Mouse (Mus musculus) left cerebral cortex, postnatal 25 days (tissue): ENCODE measurements at regions not wholly inside any gene's neighbourhood (a gene's known extent, or its start where the extent isn't known, plus 50 kb on each side); places are given as distances from the start of the nearest gene placed in this dataset.

Experiments used
- DNase-seq, 2 experiments: peaks; one replicate each; pipeline ENCODE4 v3.0.0; 2022; ENCODE audit warnings: low spot score in 2 of 2, mixed read lengths in 1 of 2
- intact Hi-C: fragments of 180-260 bp; cut with DNase I; formaldehyde crosslinking; loops from one replicate; pipeline ENCODE4 v1.15.1; 2025

DNA sequence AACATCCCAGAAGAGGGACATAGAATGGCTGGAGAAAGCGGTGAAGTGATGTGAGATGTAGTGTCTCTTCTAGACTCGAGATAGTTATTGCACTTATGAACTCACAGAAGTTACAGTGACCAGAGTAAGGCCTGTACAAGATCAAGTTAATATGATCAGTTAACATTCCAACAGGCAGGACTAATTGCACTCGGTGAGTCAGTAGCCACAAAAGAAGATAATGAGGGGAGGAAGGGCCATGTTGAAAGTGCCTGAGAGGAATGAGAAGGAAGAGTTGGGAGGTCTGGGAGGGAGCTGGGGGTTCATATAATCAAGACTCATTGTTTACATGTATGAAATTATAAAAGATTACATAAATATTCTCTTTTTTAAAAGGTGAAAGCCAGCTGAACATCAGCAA lies 602.3 kb downstream of the Insc start:
- intact Hi-C loops, result no loop called here
- DNase-seq, result no peak

DNA sequence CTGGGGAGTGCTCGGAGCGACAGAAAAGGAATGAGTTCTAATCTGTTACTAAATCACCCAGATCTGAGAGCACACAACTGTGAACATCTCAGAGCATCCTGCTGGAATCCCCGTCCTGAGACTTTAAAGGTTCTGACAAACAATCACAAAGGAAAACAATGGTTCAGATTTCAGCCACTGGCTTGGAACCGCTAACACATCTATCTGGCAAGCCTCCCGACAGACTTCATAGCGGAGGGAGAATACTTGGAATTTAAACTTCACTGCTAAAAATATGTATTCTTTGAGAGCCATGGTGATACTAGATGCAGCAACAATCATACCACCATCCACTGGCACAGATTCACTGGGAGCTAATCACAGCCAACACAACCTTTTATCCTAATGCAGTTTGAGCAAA lies 615.2 kb downstream of the Insc start:
- no peak for DNase-seq
- intact Hi-C loops, result no loop called here

DNA sequence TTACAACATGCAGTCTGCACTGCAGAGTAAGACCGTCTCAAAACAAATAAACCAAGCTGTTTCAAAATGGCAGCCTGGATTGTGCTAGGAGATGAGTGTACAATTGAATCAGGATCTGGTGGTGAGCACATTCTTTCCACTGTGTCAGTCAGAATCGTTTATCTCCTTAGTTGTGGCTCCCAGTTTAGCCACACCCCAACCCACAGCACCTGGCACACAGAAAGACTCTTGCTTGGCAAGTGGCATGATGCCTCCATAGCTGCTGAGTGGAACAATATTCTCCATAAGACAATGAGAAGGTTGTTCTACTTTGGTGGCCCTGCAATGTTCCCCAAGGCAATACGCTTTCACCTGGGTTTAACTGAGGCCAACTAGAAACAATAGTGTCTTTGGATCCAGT lies 616.6 kb downstream of the Insc start:
- intact Hi-C loops, result no loop called here
- DNase-seq, result no peak

DNA sequence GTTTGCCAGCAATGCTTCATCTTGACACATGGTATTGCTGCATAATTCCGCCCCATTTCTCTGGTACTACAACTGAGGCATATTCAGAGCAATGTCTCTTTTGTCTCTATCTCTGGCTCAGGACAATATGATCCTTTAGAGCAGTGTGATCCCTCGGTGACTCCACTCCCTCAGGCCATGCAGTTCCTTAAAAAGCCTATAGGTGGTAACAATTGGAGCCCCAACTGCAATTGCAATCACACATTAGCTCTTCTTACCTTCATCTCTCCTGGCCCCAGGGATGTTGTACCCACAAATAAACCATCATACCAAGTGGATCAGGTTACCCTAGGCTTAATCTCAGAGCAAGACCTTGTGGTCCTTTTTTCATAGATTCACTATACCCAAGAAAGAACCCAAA lies 618.6 kb downstream of the Insc start:
- intact Hi-C loops, result no loop called here
- no peak for DNase-seq

DNA sequence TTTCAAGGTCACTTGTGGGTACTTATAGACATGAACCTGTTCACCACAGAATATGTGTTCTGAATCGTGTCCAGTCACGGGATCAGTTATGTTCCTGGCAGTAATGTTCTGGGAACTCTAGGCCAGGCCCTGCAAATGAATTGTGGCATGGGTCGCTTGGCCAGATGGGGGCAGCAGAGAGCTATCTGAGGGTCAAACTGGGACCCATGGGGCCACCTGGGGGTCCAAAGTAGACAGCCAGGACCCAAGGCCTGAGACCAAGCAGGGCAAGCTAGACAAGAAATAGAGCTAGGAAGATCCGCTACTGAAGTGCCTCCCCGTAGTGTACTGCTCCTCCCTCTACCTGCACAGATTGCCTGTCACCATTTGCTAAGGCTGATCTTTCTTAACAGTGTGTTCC lies 623.4 kb downstream of the Insc start:
- DNase-seq, result peak; percentile 25 to 43
- intact Hi-C loops, result loop anchor here (2.0 to 5.0 kb wide), 2 partner anchors 150 to 665 kb away; no protein-coding TSS in a partner anchor

DNA sequence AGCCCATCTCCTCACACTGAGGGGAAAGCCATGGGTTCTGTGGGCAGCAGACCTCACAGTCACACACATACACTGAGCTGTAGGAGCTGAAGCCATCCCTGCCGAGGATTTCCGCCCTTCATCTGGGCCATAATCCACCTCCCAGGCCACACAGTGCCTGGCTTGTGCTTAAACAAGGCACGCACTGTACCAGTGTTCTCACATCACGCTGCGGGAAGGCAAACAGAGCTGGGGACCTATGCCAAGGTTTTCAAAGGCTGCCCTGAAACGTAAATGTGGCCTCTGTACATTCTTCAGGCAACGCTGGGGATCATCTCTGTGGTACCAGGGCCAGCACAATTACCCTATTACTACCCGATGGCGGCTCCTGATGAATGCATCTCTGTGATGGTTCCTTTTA lies 627.6 kb downstream of the Insc start:
- DNase-seq, result peak in 1 of 2 experiments; percentile 13

DNA sequence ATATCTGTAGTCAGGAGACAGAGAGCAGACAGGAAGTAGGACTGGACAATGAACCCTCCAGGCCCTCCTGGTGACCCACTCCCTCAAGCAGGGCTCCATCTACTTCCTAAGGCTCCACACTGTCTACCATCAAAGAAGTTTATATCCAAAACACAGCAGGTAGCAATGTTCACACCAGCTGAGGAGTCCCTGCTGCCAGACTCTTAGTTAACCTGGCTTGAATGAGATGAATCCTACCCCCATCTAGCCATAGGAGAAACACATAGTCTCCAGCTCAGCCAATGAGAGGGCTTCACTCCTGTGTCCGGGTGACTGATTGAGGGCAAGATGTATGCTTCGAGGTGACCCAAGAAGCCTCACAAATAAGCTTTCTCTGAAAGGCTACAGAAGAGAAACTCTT lies 629.4 kb downstream of the Insc start:
- intact Hi-C loops, result no loop called here
- DNase-seq, result no peak

More for the DNA sequence above, 627.6 kb downstream of the Insc start:
- intact Hi-C loops, result no loop called here

DNA sequence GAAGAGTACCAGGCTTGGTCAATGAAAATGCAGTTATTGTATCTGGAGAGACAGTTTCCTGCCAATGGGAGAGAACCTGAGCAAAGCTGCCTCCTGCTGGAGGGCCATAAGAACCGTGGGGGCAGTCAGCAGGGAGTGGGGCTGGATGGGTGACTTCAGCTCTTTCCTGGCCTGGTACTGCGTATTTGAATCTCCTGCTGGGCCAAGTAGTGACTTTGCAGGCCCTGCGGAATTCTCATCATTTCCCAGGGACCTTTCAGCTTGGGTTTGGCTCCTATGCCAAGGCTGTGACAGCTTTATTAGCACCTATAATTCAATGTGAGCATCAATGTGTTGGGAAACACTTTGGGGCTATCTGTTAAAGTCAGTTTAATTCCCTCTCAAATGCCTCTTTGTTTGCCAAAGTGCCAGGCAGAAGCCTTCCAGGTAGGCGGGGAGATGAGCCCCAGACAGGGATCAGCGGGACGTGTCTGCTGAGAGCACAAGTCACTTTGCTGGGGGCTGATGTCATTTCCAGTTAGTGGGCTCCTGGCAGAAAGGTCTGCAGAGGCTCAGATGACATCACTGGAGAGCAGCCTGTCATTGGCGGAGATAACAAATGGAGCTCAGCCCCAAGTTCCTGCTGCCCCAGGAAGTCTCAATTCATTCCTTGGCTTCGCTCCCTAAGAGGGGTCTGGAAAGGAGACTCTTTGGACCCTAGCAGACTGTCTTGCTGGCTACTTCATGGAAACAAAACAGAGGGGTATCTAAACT lies 630.5 kb downstream of the Insc start:
- intact Hi-C loops, result no loop called here
- DNase-seq, result no peak

DNA sequence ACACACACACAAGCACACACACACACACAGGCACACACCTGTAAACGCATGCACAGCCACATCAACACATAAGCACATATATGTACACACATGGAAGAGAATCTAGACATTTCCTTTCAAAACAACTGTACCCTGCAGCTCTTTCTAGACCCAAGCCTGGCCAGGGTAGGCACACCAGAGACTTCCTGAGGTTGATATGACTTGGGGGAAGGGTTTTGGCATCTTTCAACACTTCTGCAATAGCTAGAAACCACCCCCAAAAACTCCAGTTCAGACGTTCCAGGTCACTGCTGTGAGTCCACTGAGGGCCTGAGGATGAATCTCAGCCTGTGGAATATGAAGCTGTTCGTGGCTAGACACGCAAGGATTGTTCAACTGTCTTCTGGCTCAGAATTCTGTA lies 632.6 kb downstream of the Insc start:
- intact Hi-C loops, result no loop called here
- DNase-seq, result no peak

DNA sequence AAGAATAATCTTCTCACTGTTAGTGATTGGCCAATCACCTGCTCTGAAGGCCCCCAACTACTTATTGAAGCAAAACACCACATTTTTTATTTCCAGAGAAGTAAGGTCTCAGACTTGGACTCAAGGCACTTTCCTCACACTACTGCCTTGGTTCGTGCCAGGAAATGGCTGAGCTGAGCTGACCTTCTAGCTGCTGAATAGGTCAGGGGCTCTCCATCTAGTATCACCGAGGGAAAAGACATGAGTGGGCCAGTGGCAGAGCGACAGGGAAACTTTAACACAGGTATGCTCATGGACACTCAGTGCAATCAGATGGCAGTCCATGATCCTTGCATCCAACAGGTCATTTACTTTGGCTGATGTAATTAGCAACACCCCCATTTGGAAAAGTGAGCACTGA lies 635.3 kb downstream of the Insc start:
- intact Hi-C loops, result no loop called here

DNA sequence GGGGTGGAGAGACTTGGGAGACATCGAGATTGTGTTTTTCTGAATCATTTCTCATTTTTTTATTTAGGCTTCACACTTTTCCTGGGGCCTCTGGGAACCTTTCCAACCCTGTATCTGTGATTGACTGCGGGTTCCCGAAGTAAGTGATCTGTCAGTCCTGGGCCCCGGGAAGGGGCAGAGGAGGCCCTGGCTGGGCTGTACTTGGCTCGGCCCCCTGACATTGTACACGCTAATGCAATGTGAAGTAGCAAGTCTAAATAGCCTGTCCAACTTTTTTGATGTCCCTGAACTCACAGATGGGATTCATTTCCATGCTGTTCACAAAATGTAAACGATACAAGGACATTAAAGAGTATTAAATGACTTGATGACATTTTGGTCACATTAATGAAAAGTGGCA lies 636.1 kb downstream of the Insc start:
- no peak for DNase-seq

More for the DNA sequence above, 635.3 kb downstream of the Insc start:
- DNase-seq, result no peak

DNA sequence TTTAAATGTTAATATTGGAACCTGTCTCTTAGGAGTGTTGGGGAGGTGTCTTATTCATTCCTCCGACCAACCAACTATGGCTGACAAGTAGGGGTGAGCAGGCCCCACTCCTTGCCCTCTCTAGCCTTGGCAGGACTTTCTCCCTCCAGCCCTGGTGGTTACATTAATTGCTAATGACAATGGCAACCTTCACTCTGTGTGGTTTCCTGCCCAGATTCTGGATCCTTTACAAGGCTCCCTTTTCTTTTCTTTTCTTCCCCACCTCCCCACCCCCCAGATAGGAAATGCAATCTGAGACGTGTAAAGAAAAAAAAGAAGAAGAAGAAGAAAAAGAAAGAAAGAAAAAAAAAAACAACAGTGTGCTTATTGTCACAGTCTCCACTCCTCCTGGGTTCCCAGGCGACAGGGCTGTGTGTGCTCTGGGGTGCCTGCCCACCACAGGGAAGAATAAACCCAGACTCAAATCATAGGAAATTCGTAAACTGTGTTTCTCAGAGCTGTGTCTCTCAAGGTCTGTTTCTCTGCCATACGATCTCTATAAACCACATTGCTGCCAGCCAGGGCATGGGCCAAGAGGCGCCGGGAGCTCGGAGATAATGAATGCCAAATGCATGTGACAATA lies 637.6 kb downstream of the Insc start:
- intact Hi-C loops, result no loop called here

More for the DNA sequence above, 636.1 kb downstream of the Insc start:
- intact Hi-C loops, result no loop called here

DNA sequence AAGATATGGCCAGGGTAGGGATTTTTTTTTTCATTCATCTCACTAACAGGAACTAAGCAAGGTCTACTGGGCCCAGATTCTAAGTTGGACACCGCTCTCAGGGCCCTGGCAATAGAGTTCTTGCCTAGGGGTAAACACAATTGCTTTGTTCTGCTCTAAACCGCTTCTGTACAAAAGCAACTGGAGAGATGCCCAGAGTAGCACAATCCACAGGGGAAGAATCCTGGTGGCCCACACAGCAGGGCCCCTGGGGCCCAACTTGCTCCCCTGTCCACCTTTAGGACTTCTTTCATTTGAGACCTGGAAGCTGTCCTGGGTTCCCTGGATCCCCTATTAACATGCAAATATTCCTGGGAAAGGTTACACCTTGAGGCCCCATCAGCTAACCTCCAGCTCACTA lies 639.4 kb downstream of the Insc start:
- peak in 1 of 2 experiments; percentile 25 for DNase-seq
- intact Hi-C loops, result no loop called here

More for the DNA sequence above, 637.6 kb downstream of the Insc start:
- DNase-seq, result no peak

DNA sequence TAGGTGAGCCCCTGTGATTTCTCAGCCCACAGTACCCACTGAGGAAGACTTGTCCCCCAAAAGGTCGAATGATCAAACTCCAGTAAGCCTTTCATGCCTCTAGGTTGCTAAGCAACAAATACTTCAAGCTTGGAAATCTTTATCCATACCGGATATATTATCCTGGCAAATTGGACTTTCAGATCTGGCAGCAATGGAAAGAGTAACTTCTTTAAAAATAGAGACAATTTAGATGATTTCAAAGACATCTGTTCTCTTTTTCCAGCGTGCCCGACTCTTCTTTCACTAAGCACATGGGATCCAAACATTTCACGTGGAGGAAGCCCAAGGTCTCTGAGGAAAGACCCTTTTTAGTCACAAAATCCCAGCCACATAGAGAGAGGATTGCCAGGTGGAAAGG lies 645.4 kb downstream of the Insc start:
- peak in 1 of 2 experiments; percentile 49 for DNase-seq
- intact Hi-C loops, result no loop called here

DNA sequence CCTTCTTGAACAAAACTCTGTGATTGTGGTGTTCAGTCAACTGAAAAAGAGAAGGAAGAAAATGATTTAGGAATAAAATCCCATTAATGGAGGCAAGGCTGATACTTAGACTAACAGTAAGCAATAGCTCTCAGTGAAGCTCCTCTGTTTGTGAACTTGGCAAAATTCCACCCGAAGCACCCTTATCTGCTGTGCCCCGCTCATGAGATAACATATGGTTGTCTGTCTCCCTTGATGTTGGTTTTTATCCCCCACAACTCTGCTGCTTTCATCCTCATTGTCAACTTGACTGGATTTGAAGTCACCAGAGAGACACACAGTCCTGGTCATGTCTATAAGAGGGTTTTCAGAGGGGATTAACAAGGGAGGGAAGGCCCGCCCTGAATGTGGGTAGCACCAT lies 646.1 kb downstream of the Sox6 start:
- DNase-seq, result no peak
- intact Hi-C loops, result no loop called here

DNA sequence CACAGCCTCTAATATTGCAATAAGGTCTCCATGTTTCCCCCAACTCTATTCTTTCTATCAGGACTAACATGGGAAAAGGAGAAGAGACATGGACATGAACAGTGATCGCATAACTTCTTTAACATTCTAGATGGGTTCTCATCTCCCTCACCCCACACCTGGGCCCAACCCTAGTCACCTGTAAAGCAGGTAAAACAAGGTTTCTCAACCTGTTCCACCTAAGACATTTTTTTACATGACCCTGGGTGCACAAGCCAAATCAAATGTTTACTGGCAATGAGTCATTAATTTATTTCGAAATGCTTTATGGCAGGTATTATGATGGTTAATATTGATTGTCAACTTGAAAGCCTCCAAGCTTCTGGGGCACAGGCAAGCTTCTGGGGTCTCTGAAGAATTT lies 640.4 kb downstream of the Sox6 start:
- intact Hi-C loops, result no loop called here
- DNase-seq, result no peak

DNA sequence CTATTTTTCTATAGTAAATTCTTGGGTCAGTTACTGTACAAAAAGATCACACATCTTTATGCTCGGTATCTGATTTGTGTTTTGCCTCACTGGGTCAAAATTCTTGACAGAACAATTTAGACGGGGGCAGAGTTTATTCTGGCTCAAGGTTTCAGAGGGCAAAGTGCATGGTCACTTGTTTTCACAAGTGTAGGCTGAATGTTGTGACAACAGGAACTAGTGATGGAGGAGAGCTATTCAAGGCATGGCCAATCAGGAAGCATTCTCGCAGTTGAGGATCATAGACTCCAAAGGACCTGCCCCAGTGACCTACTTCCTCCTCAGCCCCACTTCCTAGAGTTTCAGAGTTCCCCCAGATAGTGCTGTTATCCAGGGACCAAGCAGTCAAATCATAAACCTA lies 639.1 kb downstream of the Sox6 start:
- intact Hi-C loops, result no loop called here
- DNase-seq, result no peak

DNA sequence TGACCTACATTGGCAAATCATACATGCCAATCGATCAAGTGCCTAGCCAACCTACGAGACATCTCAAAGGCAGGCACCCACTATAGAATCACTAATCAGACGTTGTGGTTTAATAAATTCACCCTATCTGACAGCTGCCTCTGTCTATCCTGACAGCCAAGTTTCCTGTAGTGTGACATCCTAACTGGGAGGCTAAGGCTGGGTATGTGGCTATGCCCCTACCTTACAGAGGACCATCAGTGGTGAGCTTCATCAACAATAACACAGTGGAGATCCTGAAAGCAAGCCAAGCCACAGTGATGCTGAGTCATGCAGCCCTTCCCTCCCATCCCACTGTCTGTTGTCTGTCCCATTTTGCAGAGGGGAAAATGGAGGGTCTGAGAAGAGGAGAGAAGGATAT lies 630.7 kb downstream of the Sox6 start:
- intact Hi-C loops, result no loop called here
- DNase-seq, result no peak

DNA sequence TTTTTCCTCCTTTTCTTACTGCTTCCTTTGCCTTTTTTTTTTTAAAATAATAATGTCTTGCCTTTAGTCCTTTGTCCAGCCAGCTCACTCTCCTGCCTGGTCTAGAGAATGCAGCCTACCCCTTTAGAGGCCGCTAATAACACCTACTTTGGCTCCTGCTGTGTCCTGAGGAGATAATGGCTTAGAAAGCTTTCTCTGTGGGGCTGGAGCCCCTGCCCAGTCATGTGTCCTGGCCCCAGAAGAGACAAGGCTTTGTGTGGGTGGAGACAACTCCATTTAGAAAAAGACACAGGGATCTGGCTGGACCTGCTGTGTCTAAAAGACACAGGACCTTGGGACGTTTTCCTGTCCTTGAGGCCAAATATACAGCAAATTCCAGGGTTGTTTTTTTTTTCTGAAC lies 629.7 kb downstream of the Sox6 start:
- no peak for DNase-seq
- intact Hi-C loops, result no loop called here

DNA sequence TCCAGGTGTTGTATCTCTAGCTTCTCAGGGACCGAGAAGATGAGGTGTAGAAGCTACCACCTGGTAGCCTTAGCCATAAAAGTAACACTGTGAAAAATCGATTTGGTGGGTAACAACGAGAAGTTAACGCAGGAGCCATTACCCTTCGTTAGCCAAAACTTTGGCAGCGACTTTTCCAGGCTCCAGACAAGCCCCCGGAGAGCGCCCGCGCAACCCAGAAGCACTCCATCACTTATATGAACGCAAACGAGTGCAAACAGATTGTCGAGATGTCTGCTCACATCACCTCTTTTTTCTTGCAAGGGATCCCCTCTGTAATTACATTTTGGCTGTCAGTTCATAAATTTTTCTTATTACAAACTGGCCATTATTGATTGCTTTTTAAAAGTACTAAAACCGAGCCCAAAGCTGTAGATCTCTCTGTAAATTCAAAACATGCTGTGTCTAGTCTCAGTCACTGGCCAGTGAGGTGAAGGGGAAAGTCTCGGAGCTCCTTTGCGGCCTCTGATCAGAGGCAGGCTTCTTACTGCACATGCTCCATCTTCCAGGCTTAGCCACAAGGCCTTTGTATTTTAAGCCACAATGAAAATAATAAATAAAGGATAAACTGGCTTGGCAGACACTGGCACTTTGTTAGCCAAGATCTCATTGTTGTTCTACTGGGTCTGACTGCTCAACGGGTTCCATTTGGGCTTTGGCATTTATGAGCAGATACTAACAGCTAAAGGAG lies 627.9 kb downstream of the Sox6 start:
- intact Hi-C loops, result no loop called here
- no peak for DNase-seq

DNA sequence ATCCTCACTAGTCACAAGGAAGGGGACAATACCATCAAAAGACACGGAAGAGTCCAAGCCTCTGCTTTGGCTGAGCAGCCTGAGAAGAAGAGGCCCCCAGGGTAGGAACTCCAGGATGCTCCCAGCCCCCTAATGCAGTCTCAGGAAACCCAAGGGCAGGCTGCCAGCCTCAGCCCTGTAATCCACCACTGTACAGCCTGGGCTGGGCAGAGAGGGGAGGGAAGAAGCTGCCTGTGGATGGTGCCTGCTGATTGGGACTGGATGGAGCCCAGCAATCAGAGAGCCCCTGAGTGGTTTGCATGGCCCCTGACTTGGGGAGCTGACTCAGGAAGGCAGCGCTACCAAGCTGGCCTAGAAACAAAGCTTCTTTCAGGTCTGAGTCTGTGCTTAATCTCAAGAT lies 627.1 kb downstream of the Sox6 start:
- intact Hi-C loops, result no loop called here
- no peak for DNase-seq
